Mouse (Mus musculus): ENCODE results near the gene Susd1. TPM values are rescaled to one million over a fixed set of nuclear protein-coding genes. Genes with fewer than 3 reads are reported as not detected.

The Susd1 gene
- polyA plus RNA-seq, 1 experiment = 4.0 TPM

DNA sequence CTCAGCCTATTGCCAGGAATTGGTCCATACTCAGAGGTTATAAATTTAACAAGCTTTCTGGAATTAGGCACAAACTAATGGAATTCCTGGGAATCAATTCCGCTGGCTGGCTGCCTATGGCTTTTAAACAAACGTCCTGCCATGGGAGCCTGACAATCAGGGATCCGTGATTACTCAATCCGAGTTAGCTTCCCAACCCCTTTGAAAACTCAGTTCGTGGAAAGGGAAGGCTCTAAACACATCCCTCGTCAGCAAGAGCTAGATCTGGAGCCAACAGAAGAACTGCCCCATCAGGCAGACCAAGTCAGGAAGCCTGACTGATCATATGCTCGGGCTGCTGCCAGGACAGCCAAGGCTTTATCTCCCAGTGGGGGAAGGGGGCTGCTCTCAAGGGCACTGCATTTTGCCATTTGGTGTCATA, 115.2 kb downstream of the Susd1 start:
- H3K27ac ChIP-seq (ENCODE audit: insufficient read depth, low read length) = no peak overlapping the region
- no peaks in the 10 kb centered on the region; the same call in 1 of the 2 replicates for H3K4me1 ChIP-seq (ENCODE audit: control insufficient read depth, insufficient read depth, low read length)
- DNase-seq = no peak
- no peaks in the 10 kb centered on the region; the same call in 1 of the 2 replicates for H3K27me3 ChIP-seq (ENCODE audit: control insufficient read depth, insufficient read depth, low read length)
- no peak overlapping the region for H3K4me3 ChIP-seq (replicated peaks; ENCODE audit: insufficient read depth, low read depth, low read length)
- WGBS = 27% methylated on average over 7 of the region's 7 CpGs
- TF ChIP-seq POLR2A (IDR thresholded peaks at IDR 0.05; ENCODE audit: borderline replicate concordance, insufficient read depth, low read length) (no peak), CTCF (IDR thresholded peaks at IDR 0.05; ENCODE audit: borderline replicate concordance, insufficient read depth, low read depth, low read length) (no peak)

DNA sequence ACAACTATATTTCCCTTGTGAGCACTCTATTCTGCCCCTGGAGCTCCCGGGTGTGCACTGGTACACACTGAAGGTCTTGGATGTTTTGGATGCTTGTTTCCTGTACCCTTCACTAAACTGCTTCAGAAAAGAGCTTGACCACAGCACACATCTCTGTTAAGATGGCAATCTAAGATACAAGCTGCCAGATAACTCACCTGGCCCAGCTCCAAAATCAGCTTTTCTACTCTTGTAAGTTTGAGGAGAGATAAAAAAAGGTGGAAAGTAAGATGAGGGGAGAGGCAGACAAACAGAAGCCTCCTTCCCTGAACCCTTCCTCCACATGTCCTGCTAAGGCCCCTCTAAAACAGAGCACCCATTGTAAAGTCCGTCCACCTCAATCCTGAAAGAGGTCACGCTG, 115.7 kb downstream of the Susd1 start:
- Histone ChIP-seq H3K27ac (ENCODE audit: insufficient read depth, low read length) (no peak overlapping the region), H3K4me1 (ENCODE audit: control insufficient read depth, insufficient read depth, low read length) (no peaks in the 10 kb centered on the region; the same call in 1 of the 2 replicates), H3K27me3 (ENCODE audit: control insufficient read depth, insufficient read depth, low read length) (no peaks in the 10 kb centered on the region; the same call in 1 of the 2 replicates), H3K4me3 (replicated peaks; ENCODE audit: insufficient read depth, low read depth, low read length) (no peak overlapping the region)
- 68% methylated on average over 3 of the region's 3 CpGs for WGBS
- no peak for DNase-seq
- TF ChIP-seq POLR2A (IDR thresholded peaks at IDR 0.05; ENCODE audit: borderline replicate concordance, insufficient read depth, low read length) = no peak
- no peak for TF ChIP-seq CTCF (IDR thresholded peaks at IDR 0.05; ENCODE audit: borderline replicate concordance, insufficient read depth, low read depth, low read length)

DNA sequence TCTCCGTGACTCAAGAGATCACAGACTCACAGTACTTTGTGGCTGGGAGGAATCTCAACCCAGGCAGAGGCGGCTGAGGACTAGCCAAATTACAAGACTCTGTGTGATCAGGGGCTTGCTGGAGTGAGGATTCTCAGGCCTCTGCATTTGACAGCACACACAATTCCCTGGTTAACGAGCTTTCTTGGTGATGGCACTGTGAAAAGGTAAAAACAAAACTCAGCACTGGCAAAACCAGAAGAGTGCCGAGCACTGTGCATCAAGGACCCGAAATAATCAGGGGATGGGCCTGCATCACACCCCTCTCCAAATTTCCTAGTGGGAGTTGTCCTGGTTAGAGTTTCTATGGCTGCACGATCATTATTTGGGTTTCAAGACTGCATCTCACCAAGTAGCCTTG, 116.4 kb downstream of the Susd1 start:
- H3K4me1 ChIP-seq (ENCODE audit: control insufficient read depth, insufficient read depth, low read length) = no peaks in the 10 kb centered on the region; the same call in 1 of the 2 replicates
- no peak for DNase-seq
- TF ChIP-seq CTCF (IDR thresholded peaks at IDR 0.05; ENCODE audit: borderline replicate concordance, insufficient read depth, low read depth, low read length) = no peak
- no peak for TF ChIP-seq POLR2A (IDR thresholded peaks at IDR 0.05; ENCODE audit: borderline replicate concordance, insufficient read depth, low read length)
- 89% methylated on average over 6 of the region's 6 CpGs for WGBS
- no peak overlapping the region for H3K4me3 ChIP-seq (replicated peaks; ENCODE audit: insufficient read depth, low read depth, low read length)
- H3K27ac ChIP-seq (ENCODE audit: insufficient read depth, low read length) = no peak overlapping the region
- no peaks in the 10 kb centered on the region; the same call in 1 of the 2 replicates for H3K27me3 ChIP-seq (ENCODE audit: control insufficient read depth, insufficient read depth, low read length)

DNA sequence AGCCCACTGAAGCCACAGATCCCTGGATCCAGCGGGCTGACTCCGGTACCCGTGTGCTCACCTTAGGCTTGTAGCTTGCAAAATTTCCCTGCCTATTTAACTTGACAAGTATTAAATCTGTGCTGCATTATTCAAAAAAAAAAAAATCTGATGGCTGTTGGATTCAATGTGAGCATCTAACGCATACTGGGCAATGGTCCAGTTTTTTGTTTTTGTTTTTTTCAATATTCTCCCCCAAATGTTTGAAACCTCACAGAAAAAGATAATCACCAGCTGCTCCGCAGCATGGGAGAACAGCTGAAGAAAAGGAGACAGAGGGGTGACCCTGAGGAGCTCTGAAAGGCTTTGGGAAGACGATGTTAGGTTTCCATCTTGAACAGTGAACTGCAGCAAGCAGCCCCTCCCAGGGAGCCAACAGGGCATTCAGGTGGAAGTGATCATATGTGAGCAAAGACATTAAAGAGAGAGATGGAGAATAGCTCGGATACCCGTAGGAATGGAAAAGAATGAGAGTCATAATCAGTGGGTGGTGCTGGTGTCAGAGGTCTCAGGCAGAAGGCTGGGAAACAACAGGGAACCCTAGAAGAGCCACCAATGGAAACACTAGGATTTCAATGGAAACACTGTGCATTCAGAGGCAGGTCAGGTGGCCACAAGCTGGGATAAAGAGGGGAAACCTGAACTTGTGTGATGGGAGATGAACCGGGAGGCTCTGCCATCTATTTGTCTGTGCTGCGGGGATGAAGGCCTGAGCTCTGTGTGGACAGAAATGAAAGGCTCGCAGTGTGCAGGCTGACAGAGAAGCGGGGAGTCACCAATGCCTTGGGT, 117.0 kb downstream of the Susd1 start:
- TF ChIP-seq CTCF (IDR thresholded peaks at IDR 0.05; ENCODE audit: borderline replicate concordance, insufficient read depth, low read depth, low read length) = no peak
- no peak for TF ChIP-seq POLR2A (IDR thresholded peaks at IDR 0.05; ENCODE audit: borderline replicate concordance, insufficient read depth, low read length)
- WGBS = 46% methylated on average over 12 of the region's 12 CpGs
- Histone ChIP-seq H3K4me1 (ENCODE audit: control insufficient read depth, insufficient read depth, low read length) (no peaks in the 10 kb centered on the region; the same call in 1 of the 2 replicates), H3K27ac (ENCODE audit: insufficient read depth, low read length) (no peak overlapping the region), H3K4me3 (replicated peaks; ENCODE audit: insufficient read depth, low read depth, low read length) (no peak overlapping the region), H3K27me3 (ENCODE audit: control insufficient read depth, insufficient read depth, low read length) (no peaks in the 10 kb centered on the region; the same call in 1 of the 2 replicates)
- no peak for DNase-seq

DNA sequence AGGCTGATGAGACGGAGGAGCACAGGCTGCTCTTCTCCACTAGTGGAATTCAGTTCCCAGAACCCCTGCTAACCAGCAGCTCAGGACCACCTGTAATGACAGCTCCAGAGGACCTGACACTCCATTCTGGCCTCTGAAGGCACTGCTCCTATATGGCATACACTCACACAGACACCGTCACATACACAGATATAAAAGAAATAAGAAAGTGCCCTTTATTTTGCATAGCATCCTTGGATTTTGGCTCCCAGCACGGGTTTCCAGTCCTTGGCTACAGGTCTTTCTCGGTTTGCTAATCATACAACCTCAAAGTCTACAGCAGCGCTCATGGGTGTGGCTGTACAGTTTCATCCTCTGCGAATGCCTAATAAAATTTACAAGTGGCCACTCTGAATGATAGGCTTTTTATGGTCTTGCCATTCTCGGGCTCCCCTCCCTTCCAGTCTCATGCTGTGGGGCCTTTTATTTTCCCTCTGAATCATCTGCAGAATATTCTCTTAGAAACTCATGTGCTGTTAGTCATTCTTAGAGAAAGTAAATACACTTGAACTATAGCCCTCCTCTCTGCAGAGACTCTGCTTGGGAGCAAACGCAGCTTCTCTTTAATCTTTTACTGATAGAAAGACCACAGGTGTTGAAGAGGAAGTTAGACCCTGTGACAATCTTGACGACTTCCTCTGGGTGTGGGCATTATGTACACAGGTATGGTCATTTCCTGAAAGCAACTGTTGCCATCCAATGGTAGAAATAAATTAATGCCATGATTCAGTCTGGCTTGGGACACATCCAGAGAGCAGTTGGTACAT, 119.1 kb downstream of the Susd1 start:
- Histone ChIP-seq H3K4me1 (ENCODE audit: control insufficient read depth, insufficient read depth, low read length) (no peaks in the 10 kb centered on the region; the same call in 1 of the 2 replicates), H3K27me3 (ENCODE audit: control insufficient read depth, insufficient read depth, low read length) (no peaks in the 10 kb centered on the region; the same call in 1 of the 2 replicates), H3K4me3 (replicated peaks; ENCODE audit: insufficient read depth, low read depth, low read length) (no peak overlapping the region), H3K27ac (ENCODE audit: insufficient read depth, low read length) (no peak overlapping the region)
- TF ChIP-seq CTCF (IDR thresholded peaks at IDR 0.05; ENCODE audit: borderline replicate concordance, insufficient read depth, low read depth, low read length) (no peak), POLR2A (IDR thresholded peaks at IDR 0.05; ENCODE audit: borderline replicate concordance, insufficient read depth, low read length) (no peak)
- 76% methylated on average over 9 of the region's 9 CpGs for WGBS
- DNase-seq = no peak

DNA sequence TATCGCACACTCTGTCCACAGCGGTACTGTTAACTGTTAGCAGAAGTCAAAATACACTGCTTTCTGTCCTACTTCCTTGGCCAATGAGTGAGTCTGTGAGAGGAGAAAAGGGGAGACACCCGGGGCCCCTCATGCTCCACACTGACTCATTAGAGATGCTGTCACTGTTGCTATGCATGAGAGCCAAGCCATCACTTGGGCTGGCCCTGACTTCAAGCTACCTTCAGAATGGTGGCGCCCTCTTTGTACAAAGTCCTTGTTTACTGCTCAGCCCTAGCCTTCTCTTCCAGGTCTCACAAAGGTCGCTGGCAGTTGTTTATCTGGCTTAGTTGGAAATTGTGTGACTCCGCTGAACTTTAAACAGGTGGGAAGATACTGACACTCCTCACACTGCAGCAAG, 119.8 kb downstream of the Susd1 start:
- H3K27ac ChIP-seq (ENCODE audit: insufficient read depth, low read length) = no peak overlapping the region
- no peak overlapping the region for H3K4me3 ChIP-seq (replicated peaks; ENCODE audit: insufficient read depth, low read depth, low read length)
- WGBS = 84% methylated on average over 6 of the region's 6 CpGs
- H3K4me1 ChIP-seq (ENCODE audit: control insufficient read depth, insufficient read depth, low read length) = no peaks in the 10 kb centered on the region; the same call in 1 of the 2 replicates
- no peaks in the 10 kb centered on the region; the same call in 1 of the 2 replicates for H3K27me3 ChIP-seq (ENCODE audit: control insufficient read depth, insufficient read depth, low read length)
- TF ChIP-seq POLR2A (IDR thresholded peaks at IDR 0.05; ENCODE audit: borderline replicate concordance, insufficient read depth, low read length) = no peak
- no peak for TF ChIP-seq CTCF (IDR thresholded peaks at IDR 0.05; ENCODE audit: borderline replicate concordance, insufficient read depth, low read depth, low read length)
- DNase-seq = no peak

DNA sequence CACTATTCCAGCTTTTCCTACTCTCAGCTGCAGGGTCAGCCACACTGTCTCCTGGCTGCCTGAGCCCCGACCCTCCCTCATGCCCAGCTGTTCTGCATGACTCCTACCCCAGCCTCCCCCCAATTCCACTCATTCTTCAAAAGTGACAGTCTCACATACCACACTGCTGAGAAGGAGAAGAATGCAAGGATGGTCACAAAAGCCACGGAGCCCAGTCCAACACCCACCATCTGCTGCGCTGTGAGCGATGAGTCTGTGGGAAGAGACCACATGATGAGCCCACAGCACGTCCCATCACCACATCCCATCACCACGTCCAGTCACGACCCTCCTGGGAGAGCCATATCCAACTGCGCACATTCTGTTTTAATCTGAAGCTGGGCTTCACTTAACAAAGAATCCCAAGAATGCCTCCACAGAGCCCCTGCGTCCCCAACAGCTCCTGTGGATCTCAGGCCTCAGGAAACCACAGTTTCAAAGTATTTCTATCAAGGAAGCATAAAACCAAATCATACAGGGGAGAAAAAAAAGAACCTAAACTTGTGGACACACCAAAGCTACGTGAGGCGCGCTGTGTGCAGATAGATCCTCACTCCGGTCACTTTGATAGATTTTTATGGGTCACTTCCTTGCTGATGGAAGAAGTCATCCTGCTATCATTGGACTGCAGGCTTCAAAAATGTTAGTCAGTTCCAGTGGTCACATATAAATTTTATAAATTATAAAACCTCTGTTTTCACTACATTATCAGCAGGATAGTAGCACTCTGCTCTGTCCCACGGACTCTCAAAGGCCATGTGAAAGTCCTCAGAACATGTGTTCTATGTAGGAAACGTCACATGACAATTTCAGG, 122.7 kb downstream of the Susd1 start:
- Histone ChIP-seq H3K27ac (ENCODE audit: insufficient read depth, low read length) (no peak overlapping the region), H3K4me1 (ENCODE audit: control insufficient read depth, insufficient read depth, low read length) (0 out of 2 replicates have a peak, but pooled peaks cover 2% of the 10 kb centered on the region), H3K4me3 (replicated peaks; ENCODE audit: insufficient read depth, low read depth, low read length) (no peak overlapping the region), H3K27me3 (ENCODE audit: control insufficient read depth, insufficient read depth, low read length) (no peaks in the 10 kb centered on the region)
- no peak for DNase-seq
- 66% methylated on average over 15 of the region's 15 CpGs for WGBS
- no peak for TF ChIP-seq POLR2A (IDR thresholded peaks at IDR 0.05; ENCODE audit: borderline replicate concordance, insufficient read depth, low read length)

Measured in cerebellum, adult 2 months (tissue).